Mouse (Mus musculus) lung, postnatal 25 days (tissue): ENCODE data around the gene Ltf.

Source experiments
- DNase-seq: peaks from one replicate; pipeline ENCODE4 v3.0.0; 2022; ENCODE audit warnings: low spot score

The Ltf gene

DNA sequence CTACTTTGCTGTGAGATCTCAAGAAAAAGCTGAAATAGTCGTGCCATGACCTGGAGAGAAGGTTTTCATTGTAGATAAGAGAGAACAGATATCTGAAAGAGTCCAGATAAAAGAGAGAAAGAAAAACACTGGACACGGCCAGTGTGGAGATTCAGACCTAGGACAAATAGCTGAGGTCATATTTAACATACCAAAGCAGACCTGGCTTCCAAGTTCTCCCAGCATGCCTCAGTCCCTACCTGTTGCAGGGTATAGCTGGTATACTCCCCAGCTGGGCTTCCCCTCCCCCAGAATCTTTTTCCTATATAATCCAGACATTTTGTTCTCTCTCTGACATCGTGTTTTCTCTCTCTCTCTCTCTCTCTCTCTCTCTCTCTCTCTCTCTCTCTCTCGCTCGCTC lies 68.9 kb downstream of the Ltf start:
- no peak for DNase-seq

DNA sequence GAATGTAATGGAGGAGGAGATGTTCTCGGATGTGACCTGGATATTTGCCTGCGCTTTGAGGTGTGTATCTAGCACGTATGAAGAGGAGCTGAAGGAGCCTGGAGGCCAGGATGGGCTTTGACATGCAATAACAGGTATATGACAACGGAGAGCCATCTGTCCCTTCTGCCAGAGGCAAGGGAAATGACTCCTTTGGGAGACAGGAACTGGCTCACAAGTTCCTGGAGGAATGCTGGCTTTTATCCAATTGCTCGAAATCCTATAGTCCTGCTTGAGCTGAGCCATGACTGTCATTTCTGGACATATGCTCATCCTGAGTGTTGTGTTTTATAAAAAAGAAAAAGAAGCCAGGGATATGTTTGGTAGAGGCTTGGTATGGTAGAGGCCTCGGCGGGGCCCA lies 69.8 kb downstream of the Ltf start:
- no peak for DNase-seq
